Mouse (Mus musculus) right cerebral cortex, postnatal 36 days (tissue): ENCODE measurements around the gene AC134908.4.

Experiments used
- DNase-seq, 2 experiments: peaks; one replicate each; pipeline ENCODE4 v3.0.0; 2022; ENCODE audit warnings: low spot score in 2 of 2, mixed read lengths in 1 of 2

AC134908.4 gene

DNA sequence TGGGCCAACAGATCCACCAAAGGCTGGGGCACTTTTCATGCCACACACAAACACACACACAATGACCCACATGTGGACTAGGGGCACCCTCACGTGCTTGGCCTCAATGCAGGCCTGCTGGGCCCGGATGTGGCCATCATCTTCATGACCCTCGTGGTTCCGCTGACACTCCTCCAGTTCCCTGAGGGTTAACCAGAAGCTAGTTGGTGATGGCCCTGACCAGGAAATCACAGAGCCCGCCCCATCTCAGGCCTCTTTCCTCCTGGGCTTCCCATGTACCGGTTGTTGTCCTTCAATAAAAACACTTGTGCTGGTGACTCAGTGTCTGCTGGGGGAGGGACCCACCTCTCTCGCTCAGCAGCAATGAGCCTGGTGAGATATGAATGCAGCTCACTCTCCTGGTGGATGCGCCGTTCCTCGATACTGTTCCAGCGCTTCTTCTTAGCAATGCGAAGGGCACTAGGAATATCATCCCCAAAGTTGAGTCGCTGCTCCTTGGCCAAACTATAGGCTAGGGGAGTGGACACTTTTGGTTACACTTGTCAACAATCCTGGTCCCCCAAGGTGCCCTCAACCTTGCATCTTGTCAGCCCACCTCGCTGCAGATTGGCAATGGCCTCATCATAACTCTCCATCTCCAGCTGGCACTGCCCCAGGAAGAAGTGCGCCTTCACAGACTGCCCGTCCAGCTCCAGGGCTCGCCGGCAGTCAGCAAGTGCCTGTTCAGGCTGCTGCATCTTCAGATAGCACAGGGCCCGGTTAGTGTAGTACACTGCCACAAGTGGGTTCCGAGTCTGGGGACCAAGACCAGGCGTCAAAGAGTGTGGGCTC is 36.2 kb upstream of the AC134908.4 start:
- DNase-seq, result no peak

DNA sequence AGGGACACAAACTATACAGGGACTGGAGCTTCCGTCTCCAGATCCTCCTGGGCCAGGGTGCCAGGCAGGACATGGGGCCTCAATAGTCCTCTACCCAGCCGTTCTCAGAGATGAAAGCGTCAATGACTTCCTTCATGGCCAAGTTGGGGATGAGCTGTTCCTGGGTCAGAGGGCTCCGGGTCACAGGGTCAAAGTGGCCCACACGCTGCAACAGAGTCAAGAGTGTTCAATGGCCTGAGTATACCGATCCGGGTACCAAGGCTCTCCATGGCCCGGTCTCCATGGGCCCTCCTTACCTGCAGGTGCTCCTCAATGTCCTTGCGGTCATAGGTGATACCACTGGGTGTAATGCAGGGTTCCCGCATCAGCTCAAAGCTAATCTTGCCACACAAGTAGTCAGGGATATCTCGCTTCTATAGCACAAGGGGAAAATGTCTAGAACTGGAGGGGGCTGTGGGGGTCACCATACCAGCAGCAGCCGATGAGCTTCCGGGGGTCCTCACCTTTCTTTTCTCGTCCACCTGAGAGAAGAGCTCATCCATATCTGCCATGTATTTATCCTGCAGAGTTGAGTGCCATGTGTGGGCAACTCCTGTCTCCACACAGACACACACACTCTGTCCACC is 35.5 kb upstream of the AC134908.4 start:
- no peak for DNase-seq

DNA sequence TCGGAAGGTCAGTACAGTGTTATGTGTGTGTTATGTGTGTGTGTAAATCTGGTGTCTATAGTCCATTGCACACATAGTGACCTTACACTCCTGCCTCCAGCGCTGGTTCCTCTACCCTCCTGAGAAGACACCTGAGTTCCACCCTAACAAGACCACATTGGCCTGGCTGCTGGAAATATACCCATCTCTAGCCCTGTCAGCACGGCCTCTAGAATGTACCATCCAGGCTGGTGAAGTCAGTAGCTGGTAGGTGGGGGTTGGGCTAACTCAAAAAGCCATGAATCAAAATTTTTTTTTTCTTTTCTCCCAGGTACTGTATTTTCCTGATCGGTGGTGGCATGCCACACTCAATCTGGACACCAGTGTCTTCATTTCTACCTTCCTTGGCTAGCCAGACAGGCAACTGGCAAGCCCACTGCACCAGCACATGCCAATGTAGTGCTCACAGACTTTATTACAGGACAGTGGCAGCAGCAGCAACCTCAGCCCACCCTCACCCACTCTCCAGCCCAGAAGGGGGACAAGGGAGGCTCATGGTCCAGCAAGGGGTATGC is 34.8 kb upstream of the AC134908.4 start:
- DNase-seq, result no peak

DNA sequence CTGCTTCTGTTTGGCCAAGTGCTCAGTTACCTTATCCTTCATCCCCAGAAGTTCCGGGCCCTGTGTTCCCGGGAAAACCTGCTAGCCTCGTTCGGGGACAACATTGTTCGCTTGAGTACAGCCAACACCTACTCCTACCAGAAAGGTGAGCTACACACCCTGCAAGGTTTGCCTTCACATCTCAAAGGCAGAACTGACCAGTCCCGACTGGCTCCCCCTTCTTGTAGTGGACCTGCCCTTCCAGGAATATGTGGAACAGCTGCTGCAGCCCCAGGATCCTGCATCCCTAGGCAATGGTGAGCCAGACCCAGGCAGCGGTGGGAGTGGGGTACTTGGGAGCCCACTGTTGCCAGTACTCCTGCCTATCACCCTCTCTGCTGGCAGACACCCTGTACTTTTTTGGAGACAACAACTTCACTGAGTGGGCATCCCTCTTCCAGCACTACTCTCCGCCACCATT is 34.1 kb upstream of the AC134908.4 start:
- no peak for DNase-seq

DNA sequence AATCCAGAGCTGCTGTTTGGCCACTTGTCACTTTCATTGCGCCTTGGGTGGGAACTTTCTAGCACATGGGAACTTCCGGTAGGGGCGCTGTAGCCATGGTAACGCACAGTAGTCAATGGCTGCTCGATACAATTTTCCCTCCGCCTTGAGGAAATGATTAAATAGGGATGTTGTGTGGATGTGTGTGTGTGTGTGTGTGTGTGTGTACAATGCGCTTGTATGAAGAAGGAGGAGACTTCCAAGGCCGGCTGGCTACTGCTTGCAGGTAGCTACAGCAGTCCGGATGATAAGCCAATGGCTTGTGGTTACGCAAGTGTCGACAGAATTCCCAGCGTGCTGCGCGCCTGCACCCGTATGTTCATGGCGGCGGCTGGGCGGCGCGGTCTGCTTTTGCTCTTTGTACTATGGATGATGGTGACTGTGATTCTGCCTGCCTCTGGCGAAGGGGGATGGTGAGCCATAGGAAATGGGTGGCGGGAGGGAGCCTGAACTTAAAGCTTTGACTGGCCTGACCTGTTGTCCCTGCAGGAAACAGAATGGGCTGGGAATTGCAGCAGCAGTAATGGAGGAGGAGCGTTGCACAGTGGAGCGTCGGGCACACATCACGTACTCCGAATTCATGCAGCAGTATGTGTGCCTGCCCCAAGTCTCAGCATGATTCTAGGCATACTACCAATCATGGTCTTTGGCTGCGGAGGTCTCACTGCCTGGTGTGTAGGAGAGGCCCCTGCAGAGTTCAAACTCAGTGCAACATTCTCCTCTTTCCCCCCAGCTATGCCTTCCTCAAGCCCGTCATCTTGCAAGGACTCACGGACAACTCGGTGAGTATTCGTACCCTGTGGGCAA is 33.5 kb upstream of the AC134908.4 start, which contains the start of gene Jmjd8:
Gene Jmjd8, plus strand, starts transcription at position 156 of the 846 bp plus-strand sequence.
- peak; percentile 82 for DNase-seq

DNA sequence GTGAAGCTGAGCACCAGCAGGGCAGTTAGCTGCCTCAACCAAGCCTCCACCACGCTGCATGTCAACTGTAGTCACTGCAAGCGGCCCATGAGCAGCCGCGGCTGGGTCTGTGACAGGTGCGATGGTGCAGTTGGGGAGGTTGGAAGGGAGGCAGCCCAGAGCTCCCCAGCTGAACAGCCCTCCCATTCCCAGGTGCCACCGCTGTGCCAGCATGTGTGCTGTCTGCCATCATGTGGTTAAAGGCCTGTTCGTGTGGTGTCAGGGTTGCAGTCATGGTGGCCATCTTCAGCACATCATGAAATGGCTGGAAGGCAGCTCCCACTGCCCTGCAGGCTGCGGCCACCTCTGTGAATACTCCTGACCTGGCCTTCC is 32.8 kb upstream of the AC134908.4 start:
- no peak for DNase-seq

DNA sequence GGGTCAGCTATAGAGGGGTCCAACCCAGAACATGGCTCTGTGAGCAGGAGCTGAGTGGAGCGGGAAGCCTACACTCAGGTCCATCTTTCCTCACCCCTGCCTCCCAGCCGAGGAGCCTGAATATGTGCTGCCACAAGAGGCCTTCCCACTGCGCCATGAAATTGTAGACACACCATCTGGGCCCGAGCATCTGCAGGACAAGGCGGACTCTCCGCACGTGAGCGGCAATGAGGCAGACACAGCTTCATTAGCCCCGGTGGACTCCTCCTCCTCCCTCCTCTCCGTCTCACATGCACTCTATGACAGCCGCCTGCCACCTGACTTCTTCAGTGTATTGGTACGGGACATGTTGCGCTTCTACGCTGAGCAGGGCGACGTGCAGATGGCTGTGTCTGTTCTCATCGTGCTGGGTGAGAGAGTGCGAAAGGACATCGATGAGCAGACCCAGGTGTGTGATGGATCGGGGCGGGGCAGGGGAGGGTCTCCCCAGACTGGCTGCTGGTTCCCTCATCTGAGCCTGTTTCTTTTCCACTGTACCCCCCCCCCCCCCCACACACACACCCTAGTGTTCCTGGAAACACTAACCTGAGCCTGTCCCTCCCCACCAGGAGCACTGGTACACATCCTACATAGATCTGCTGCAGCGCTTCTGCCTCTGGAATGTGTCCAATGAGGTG is 32.2 kb upstream of the AC134908.4 start:
- DNase-seq, result no peak

DNA sequence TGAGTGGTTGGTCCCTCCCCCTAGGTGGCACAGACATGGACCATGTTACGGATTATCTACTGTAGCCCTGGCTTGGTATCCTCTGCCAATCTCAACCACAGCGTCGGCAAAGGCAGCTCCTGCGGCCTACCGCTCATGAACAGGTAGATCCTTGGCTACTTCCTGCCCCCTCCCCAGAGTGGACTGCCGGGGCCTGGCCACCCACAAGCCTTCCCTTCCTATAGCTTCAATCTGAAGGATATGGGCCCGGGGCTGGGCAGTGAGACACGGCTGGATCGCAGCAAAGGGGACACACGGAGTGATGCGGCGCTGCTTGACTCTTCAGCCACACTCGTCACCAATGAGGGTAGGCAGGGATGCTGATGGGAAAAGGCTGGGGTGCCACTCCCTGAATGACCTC is 31.6 kb upstream of the AC134908.4 start:
- no peak for DNase-seq

DNA sequence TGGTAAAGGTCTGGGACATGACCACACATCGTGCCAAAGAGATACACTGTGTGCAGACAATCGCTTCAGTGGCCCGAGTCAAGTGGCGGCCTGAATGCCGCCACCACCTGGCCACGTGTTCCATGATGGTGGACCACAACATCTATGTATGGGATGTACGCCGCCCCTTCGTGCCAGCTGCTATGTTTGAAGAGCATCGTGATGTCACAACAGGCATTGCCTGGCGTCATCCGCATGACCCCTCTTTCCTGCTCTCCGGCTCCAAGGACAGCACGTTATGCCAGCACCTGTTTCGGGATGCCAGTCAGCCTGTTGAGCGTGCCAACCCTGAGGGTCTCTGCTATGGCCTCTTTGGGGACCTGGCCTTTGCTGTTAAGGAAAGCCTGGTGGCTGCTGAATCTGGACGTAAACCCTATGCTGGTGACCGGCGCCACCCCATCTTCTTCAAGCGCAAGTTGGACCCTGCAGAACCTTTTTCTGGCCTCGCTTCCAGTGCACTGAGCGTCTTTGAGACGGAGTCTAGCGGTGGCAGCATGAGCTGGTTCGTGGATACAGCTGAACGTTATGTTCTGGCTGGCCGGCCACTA is 30.6 kb upstream of the AC134908.4 start:
- no peak for DNase-seq

DNA sequence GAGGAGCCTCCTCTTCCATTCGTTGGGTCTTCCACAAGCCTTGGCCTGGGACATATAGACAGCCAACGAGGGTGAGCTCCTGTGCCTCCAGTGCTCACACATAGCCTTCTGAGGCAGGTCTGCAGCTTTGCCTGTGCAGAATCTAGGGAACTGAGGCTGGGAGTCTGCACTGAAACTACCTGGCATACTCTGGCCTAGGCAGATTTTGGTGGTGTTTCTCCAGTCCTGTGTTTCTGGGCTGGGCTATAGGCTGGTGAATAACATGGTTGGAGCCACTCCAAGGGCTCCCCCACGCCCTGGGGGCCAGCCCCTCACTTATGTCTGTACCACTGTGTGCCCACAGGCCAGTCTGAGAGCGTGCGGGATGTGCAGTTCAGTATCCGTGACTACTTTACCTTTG is 29.9 kb upstream of the AC134908.4 start:
- no peak for DNase-seq

DNA sequence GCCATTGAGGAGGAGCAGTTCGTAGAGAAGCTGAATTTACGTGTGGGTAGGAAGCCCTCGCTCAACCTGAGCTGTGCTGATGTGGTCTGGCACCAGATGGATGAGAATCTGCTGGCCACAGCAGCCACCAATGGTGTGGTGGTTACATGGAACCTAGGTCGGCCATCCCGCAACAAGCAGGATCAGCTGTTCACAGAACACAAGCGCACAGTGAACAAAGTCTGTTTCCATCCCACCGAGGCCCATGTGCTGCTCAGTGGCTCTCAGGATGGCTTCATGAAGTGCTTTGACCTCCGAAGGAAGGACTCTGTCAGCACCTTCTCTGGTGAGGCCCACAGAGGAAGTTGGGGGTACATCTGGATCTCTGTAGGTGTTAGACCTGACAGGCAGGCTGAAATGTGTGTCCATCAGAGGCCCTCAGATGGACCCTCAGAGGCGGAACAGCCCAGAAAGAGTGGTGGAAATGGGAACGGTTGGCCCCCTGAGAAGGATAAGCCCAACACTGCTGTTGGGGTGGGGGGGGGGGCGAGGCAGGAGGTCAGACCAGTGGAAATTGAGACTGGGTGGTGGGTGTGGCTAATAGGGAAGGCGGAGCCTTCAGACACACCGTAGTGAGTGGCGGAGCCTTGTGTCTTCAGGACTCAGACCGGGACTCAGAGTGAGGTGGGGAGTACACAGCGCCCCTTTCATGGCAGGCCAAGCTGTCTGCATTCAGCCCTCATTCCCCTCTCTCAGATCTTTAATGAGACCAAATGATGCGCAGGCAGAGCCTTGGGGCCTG is 29.1 kb upstream of the AC134908.4 start:
- no peak for DNase-seq

DNA sequence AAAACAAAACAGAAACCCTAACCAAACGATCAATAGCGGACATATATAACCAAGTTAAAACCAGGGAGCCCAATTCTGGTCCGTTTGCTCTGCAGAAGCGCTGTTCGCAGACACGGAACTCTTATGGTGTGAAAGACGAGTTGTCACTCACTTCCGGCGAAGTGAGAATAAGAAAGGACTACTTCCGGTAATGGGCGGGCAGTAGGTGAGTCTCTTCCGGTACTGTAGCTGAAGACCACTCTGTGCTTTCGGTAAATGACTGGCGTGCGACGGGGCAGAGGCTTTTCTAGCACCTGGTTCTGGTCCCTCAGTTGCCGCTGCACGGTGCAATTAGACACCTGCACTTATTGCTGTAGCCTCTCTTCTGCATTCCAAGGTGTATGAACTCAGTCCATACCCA is 28.0 kb upstream of the AC134908.4 start, which contains the start of gene Wdr24:
Gene Wdr24, plus strand, starts transcription at position 176 of the 400 bp plus-strand sequence.
- peak in 1 of 2 experiments; percentile 71 for DNase-seq

DNA sequence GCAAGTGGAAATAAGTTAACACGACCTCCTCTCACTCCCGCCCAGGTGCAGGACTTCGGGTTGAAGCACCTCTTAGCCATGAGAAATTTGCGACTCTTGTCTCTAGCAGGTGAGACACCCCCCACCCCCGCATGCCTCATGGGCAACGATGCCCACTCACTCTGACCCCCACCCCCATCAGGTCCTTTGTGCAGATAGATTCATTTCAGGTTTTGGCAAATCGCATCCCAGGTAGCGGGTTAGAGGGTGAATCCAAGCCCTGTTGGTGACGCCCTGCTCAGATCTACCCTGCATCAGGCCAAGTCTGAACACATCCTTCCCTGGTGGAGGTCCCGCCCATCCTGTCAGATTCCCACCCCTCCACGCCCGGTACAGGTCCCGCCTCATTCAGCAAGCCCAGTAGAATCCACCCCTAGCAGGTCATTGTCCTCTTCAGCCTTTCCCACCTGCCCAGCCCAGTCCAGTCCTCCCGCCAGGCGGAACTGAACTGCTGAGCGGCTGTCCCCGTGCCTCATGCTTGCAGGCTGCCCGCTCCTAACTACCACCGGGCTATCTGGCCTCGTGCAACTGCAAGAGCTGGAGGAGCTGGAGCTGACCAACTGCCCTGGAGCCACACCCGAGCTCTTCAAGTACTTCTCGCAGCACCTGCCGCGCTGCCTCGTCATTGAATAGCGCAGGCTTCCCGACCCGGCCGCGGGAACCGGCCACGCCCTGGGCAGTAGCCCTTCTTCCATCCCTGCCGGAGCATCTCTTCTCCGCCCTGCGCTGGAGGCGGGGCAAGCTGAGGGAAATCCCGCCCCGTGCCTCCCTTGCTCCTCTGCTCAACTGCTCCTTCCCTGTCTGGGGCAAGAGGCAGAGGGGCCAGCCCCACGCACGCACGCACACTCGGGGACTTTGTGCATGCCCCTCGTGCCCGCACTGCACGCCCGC is 23.7 kb upstream of the AC134908.4 start:
- no peak for DNase-seq

DNA sequence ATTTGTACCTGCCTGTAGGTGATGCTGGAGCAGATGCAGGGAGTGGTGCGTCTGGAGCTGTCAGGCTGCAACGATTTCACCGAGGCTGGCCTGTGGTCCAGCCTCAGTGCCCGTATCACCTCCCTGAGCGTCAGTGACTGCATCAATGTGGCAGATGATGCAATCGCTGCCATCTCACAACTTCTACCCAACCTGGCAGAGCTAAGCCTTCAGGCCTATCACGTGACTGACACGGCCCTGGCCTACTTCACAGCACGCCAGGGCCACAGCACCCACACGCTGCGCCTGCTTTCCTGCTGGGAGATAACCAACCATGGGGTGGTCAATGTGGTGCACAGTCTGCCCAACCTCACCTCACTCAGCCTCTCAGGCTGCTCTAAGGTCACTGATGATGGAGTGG is 22.2 kb upstream of the AC134908.4 start:
- DNase-seq, result no peak

DNA sequence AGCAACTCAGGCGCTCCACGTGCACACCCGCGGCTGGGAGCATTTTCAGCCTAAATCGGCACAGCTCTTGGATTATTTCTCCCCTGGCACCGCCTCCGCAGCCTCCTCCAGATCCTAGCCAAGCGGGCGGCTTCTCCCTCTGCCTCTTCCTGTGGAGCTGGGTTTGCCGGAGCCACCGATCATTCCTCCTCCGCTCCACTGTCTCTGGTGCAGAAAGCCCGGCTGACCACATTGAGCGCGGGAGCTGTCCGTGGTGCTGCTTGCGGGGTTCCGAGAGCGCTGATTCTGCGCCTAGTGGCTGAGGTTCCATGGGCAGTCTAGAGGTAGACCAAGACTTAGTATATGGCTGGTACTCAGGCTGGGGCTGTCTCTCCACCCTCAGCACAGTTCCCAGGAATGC is 18.0 kb upstream of the AC134908.4 start:
- peak; percentile 88 to 92 for DNase-seq

DNA sequence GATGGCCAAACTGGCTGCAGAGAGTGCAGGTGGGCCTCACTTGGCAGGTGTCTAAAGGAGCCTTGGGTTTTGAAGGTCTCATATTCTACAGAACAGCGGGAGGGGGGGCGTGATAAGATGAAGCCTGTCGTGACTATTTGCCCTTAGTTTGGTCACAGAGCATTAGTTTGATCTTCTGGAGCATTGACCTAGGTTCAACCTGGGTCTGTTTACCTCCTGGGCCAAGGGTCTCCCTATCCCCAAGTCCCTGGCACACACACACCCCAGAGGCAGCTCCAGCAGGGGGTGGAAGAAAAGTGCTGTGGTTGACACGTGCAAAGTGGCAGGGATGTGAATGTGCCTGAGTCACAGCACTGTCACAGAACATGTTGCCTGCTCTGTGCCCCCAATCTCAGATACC is 15.4 kb upstream of the AC134908.4 start:
- no peak for DNase-seq

DNA sequence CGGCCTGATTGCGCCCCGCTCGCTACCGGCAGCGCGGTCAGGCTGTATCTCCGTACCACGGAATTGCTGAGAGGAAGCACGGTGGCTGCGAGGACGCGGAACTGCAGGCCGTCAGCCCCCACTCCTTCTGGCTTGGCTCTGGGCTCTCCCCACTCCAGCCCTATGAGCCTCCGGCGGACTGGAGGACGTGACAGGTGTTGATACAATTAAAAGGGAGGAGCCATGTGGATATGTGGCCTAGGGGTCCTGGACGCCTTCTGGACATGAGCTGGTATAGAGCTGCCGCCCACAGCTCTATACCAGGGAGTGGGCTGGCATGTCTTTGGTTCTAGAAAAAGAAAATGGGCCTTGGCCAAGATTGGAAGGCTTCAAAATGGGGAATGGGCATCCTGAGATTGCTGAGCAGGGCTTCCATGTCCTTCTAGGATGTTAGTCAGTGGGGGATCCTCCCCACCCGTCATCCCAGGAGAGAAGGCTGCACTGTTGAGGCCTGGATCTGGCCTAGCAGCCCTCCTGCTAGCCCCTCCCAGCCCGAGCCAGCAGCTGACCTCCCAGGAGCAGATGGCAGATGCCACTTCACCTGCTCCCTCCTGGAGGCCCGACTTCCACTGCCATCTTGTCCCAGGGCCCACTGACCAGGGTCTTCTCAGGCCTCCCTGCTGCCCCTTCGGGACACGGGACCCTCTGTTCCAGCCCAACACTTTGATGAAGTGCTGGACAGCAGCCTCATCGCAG is 14.3 kb upstream of the AC134908.4 start:
- DNase-seq, result no peak
